Mouse (Mus musculus) 3T3-L1 (cell line): ENCODE data around the gene Hist1h2bm.

ENCODE experiments used
- DNase-seq: peaks from one replicate; pipeline ENCODE4 v3.0.0-alpha.2; 2015; ENCODE audit warnings: low read depth, low spot score

Hist1h2bm gene

GRCm38 (mm10) chr13:21727948-21728572 lies 6.2 kb downstream of the Hist1h2bm start:
- no peak for DNase-seq

GRCm38 (mm10) chr13:21729544-21729943 lies 7.7 kb downstream of the Hist1h2bm start:
- peak; percentile 34 for DNase-seq

DNA sequence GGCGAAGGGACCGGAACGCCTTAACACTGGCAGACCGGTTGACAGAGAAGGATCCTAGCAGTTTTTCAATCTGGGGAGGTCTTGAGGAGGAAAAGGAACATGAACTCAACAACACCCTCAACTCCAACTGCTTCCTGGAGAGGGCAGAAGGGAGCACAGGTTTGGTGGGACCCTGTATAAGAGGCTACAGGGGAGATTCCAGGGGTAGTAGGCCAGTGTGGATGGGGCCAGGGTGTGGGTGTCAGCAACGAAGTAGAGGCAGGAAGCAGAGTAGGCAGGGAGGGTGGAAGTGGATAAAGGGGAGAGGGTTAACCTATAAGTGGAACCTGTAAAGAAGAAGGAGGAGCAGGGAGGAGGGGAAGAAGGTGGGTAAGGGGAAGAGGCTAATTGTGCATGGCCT lies 11.6 kb downstream of the Hist1h2bm start:
- DNase-seq: peak; percentile 52

DNA sequence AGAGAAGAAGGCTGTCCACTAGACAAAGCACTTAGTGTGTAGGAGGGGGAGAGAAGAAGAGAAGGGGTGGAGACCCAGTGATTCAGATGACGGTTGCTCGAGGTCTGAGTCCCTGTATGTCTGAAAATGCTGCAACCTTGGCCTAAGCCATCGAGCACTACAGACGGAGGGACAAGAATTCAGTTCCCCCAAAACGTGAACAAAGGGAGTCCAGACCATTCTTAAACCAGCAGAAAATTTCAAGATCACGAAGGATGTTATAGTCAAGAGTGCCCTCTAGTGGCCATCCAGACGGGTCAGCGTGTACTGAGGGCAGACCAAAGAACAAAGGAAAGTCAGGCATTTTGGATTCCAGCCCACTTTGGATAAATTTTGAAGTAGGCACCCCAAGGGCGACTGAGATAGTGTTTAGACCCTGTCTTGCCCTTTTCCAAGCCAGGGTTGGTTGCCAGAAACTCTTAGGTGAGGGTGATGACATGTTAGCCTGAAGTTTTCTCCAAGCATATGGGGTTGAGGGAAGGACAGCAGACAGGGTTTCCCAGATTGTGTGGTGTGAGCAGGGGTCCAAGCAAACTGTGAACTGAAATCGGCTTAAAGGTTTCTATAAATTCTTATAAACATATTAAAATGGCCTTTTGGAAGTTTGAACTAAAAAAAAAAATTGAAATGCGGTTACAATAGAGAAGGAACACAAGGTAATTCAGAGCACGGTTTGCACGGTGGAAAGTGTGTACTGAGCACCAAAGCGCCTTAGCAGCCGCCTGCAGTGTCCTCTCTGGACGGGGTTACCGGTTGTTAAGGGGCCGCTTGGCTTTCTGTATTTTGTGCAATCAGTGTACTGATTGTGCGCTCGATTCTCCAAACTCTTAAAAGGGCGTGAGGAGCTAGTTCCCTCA lies 12.4 kb downstream of the Hist1h2bm start:
- DNase-seq: peak; percentile 96

- DNase-seq: peak; percentile 88
Observed at GRCm38 (mm10) chr13:21734906-21735767, 13.3 kb downstream of the Hist1h2bm start, which contains the start of gene Hist1h4j. Hist1h4j (plus strand) TSS chr13:21735064.

GRCm38 (mm10) chr13:21745006-21745405 lies 23.2 kb downstream of the Hist1h2bm start:
- no peak for DNase-seq

DNA sequence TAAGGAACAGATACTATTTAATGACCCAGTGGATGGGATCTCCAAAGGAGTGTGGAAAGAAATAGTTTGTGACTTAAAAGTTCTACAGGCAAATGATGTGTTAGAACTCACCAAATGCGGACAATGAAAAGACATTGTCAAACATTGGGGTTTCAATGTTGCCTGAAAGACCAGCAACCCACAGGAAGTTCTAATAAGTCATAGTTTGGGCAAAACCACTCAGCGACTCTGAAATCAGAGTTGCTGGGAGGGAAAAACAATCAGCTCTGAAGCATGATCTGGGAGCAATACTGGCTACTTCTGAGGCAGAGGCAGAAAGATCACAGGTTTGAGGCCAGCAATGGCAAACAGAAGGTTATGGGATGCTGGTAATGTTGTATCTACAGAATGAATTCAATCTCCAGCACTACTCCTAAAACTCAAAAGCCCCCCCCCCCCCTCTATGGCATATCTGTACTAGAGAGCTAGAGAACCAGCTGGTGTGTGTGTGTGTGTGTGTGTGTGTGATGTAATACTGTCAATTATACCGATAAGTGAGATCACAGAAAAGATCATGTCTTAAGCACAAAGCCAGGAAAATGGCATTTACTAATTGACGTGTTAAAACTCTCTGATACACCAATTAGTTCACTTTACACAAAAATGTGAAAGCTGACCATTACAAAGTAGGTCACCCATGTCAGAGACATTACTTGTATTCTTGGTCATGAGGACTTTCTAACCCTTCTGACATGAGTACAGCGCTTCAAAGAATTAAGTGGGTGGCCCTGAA lies 27.7 kb downstream of the Hist1h2bm start:
- DNase-seq: peak; percentile 63

DNA sequence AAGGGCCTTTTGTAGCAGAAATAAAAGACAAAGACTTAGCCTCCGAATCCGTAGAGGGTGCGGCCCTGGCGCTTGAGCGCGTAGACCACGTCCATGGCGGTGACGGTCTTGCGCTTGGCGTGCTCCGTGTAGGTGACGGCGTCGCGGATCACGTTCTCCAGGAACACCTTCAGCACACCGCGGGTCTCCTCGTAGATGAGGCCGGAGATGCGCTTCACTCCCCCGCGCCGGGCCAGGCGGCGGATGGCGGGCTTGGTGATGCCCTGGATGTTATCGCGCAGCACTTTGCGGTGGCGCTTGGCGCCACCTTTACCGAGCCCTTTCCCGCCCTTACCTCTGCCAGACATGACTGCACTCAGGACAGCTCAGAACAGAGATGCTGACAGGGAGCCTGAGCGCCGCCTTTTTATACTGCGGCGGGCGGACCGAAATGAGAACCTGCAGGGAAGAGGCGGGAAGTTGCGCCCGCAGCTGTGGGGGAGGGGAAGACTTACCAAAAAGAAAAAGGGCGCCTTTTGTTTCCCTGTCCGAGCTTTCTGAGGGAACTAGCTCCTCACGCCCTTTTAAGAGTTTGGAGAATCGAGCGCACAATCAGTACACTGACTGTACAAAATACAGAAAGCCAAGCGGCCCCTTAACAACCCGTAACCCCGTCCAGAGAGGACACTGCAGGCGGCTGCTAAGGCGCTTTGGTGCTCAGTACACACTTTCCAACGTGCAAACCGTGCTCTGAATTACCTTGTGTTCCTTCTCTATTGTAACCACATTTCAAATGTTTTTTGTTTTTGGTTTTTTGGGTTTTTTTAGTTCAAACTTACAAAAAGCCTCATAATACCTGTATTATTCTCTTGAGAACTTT lies 28.5 kb downstream of the Hist1h2bm start, which contains the start of gene Hist1h4k:
Gene Hist1h4k, minus strand, starts transcription at position 347 of the 859 bp plus-strand sequence.
- peak; percentile 88 for DNase-seq

- peak; percentile 43 for DNase-seq
Observed at GRCm38 (mm10) chr13:21751417-21751816, 29.6 kb downstream of the Hist1h2bm start.

- peak; percentile 35 for DNase-seq
Observed at GRCm38 (mm10) chr13:21751827-21752226, 30.0 kb downstream of the Hist1h2bm start.

DNA sequence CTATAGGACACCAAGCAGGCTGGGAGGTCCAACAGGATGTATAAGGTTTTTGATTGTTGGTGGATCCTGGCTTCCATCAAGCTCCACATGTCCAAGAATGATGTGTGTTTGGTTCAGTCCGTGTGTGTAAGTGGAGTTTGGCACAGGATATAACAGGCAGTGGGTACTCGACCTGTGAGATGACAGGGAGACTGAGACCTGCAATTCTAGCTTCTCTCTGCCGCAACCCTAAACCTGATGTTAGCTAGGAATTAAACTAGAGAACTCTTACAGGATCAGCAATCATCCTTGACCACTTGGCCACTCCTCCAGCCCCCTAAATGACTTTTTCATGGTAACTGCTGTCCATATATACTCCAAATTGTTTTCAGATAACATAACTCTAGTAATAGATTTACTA lies 30.5 kb downstream of the Hist1h2bm start:
- DNase-seq: peak; percentile 57

- DNase-seq: peak; percentile 56
Observed at GRCm38 (mm10) chr13:21753051-21753523, 31.2 kb downstream of the Hist1h2bm start.

DNA sequence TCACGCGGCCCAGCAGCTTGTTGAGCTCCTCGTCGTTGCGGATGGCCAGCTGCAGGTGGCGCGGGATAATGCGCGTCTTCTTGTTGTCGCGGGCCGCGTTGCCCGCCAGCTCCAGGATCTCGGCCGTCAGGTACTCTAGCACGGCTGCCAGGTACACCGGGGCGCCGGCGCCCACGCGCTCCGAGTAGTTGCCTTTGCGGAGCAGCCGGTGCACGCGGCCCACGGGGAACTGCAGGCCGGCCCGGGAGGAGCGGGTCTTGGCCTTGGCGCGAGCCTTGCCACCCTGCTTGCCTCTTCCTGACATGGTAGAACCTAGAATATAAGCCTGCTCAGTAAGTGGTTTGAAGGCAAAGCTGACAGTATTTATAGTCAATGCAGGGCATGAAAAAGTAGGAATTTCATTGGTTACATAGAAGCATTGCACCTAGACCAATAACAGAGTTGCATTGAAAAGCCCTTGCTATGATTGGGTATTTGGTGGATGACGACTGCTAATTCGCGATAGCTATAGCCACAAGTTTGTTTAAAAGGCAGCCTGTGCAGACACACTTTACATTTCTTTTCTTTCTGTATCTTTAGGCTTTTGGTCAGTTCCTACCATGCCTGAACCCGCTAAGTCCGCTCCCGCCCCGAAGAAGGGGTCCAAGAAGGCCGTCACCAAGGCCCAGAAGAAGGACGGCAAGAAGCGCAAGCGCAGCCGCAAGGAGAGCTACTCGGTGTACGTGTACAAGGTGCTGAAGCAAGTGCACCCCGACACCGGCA lies 31.9 kb downstream of the Hist1h2bm start, which contains the start of the genes Hist1h2ak and Hist1h2bn:
Gene Hist1h2ak, minus strand, starts transcription at position 304 of the 762 bp plus-strand sequence.
Gene Hist1h2bn, plus strand, starts transcription at position 600 of the 762 bp plus-strand sequence.
- DNase-seq: peak; percentile 96

GRCm38 (mm10) chr13:21754294-21755001 lies 32.6 kb downstream of the Hist1h2bm start:
- peak; percentile 73 for DNase-seq

DNA sequence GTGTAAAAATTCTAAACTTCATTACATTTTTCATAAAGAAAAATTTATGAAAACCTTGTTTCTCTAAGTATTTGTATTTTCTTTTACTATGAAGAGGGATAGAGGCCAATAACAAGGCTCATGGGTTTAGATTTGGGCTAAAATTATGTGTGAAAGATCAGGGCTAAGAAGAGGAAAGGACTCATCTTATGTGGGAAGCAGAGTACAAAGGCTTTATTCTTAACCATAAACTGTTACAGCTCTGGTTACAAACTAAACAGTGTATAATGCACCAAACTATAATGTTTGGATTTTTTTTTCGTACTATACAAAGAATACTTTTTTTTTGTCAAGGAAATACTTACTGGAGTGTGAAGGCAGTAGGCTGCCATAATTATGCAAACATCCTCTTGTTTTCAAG lies 33.9 kb downstream of the Hist1h2bm start:
- DNase-seq: no peak
